Comparison of ENCODE assay signal across 13 mouse cellular contexts in genomic region chr1:89420642-89421041, GRCm38 (mm10).
"Had no signal": no experiment of that assay in that cellular context is flagged by ENCODE, and none has a peak within 500 bp of the region (broad histone marks: within the 10 kb centered on the region; RNA-seq: fewer than 3 reads in every experiment).

No protein-coding gene starts in this region.

- H3K27me3 ChIP-seq: limb, embryonic 12.5 days; limb, embryonic 15.5 days; liver, embryonic 13.5 days; neural tube, embryonic 13.5 days; stomach, embryonic 15.5 days had no signal

- H3K36me3 ChIP-seq: limb, embryonic 12.5 days; limb, embryonic 15.5 days; liver, embryonic 13.5 days; neural tube, embryonic 13.5 days; stomach, embryonic 15.5 days had no signal

- DNase-seq: kidney, postnatal 4 days; liver, embryonic 13.5 days; lung, adult 2 months; retina, postnatal 1 day; right cerebral cortex, postnatal 25 days; spleen, adult 18-20 months; thymus, postnatal 25 days had no signal

- H3K4me3 ChIP-seq: limb, embryonic 12.5 days; limb, embryonic 15.5 days; liver, embryonic 13.5 days; myocyte; neural tube, embryonic 13.5 days; stomach, embryonic 15.5 days had no signal

- H3K4me2 ChIP-seq: limb, embryonic 12.5 days; limb, embryonic 15.5 days; liver, embryonic 13.5 days; midbrain, embryonic 11.5 days; neural tube, embryonic 13.5 days; stomach, embryonic 15.5 days had no signal

- H3K4me1 ChIP-seq: limb, embryonic 12.5 days; limb, embryonic 15.5 days; liver, embryonic 13.5 days; neural tube, embryonic 13.5 days had no signal

- H3K9ac ChIP-seq: limb, embryonic 12.5 days; limb, embryonic 15.5 days; liver, embryonic 13.5 days; neural tube, embryonic 13.5 days; stomach, embryonic 15.5 days had no signal

- H3K27ac ChIP-seq: limb, embryonic 12.5 days; limb, embryonic 15.5 days; liver, embryonic 13.5 days; neural tube, embryonic 13.5 days; stomach, embryonic 15.5 days had no signal

- H3K9me3 ChIP-seq: limb, embryonic 12.5 days; limb, embryonic 15.5 days; liver, embryonic 13.5 days; neural tube, embryonic 13.5 days; stomach, embryonic 15.5 days had no signal
